Mouse (Mus musculus): ENCODE measurements around the gene Akap7. TPM values are rescaled to one million over a fixed set of nuclear protein-coding genes. Genes with fewer than 3 reads are reported as not detected.

Akap7 gene
- polyA plus RNA-seq, 1 experiment from 2014 or later: 23.6 TPM

- ATAC-seq (ENCODE audit: insufficient number of reproducible peaks, insufficient read depth, low FRiP score, low read depth): no peak
- 79% methylated on average over 9 of the region's 9 CpGs for WGBS
- H3K27ac ChIP-seq (ENCODE audit: low read length): peak overlapping the region; percentile 40; the same call in 1 of the 2 replicates
Observed at GRCm38 (mm10) chr10:25295836-25296235, 11.8 kb downstream of the Akap7 start.

GRCm38 (mm10) chr10:25294999-25295398 is 12.7 kb downstream of the Akap7 start:
- Histone ChIP-seq H3K27me3 (ENCODE audit: control insufficient read depth, insufficient read depth, low read length) (no peaks in the 10 kb centered on the region), H3K4me3 (ENCODE audit: low read depth, low read length) (no peak overlapping the region), H3K36me3 (ENCODE audit: control insufficient read depth, insufficient read depth, low read length) (no peaks in the 10 kb centered on the region), H3K27ac (ENCODE audit: low read length) (no peak overlapping the region), H3K4me1 (ENCODE audit: control insufficient read depth, insufficient read depth, low read length) (peaks cover 9% of the 10 kb centered on the region), H3K4me2 (replicated peaks; ENCODE audit: low read depth, low read length) (no peak overlapping the region), H3K9ac (replicated peaks; ENCODE audit: low read depth, low read length) (no peak overlapping the region), H3K9me3 (ENCODE audit: control insufficient read depth, low read depth, low read length) (no peaks in the 10 kb centered on the region)
- 76% methylated on average over 7 of the region's 7 CpGs for WGBS
- no peak for ATAC-seq (ENCODE audit: insufficient number of reproducible peaks, insufficient read depth, low FRiP score, low read depth)

More at GRCm38 (mm10) chr10:25295836-25296235, 11.8 kb downstream of the Akap7 start:
- no peak overlapping the region; the same call in 1 of the 2 replicates for H3K4me3 ChIP-seq (ENCODE audit: low read depth, low read length)
- H3K27me3 ChIP-seq (ENCODE audit: control insufficient read depth, insufficient read depth, low read length): no peaks in the 10 kb centered on the region
- no peak overlapping the region for H3K9ac ChIP-seq (replicated peaks; ENCODE audit: low read depth, low read length)
- H3K4me1 ChIP-seq (ENCODE audit: control insufficient read depth, insufficient read depth, low read length): peaks cover 9% of the 10 kb centered on the region
- H3K9me3 ChIP-seq (ENCODE audit: control insufficient read depth, low read depth, low read length): no peaks in the 10 kb centered on the region
- no peaks in the 10 kb centered on the region for H3K36me3 ChIP-seq (ENCODE audit: control insufficient read depth, insufficient read depth, low read length)
- H3K4me2 ChIP-seq (replicated peaks; ENCODE audit: low read depth, low read length): no peak overlapping the region

GRCm38 (mm10) chr10:25293796-25294195 is 13.9 kb downstream of the Akap7 start:
- H3K9ac ChIP-seq (replicated peaks; ENCODE audit: low read depth, low read length): no peak overlapping the region
- H3K27me3 ChIP-seq (ENCODE audit: control insufficient read depth, insufficient read depth, low read length): no peaks in the 10 kb centered on the region
- no peak for ATAC-seq (ENCODE audit: insufficient number of reproducible peaks, insufficient read depth, low FRiP score, low read depth)
- no peaks in the 10 kb centered on the region for H3K9me3 ChIP-seq (ENCODE audit: control insufficient read depth, low read depth, low read length)
- no peaks in the 10 kb centered on the region for H3K36me3 ChIP-seq (ENCODE audit: control insufficient read depth, insufficient read depth, low read length)
- peaks cover 9% of the 10 kb centered on the region for H3K4me1 ChIP-seq (ENCODE audit: control insufficient read depth, insufficient read depth, low read length)
- 90% methylated on average over 3 of the region's 3 CpGs for WGBS
- H3K4me2 ChIP-seq (replicated peaks; ENCODE audit: low read depth, low read length): no peak overlapping the region
- no peak overlapping the region for H3K27ac ChIP-seq (ENCODE audit: low read length)
- H3K4me3 ChIP-seq (ENCODE audit: low read depth, low read length): no peak overlapping the region

GRCm38 (mm10) chr10:25291053-25291452 is 16.6 kb downstream of the Akap7 start:
- H3K4me2 ChIP-seq (replicated peaks; ENCODE audit: low read depth, low read length): no peak overlapping the region
- no peak overlapping the region for H3K27ac ChIP-seq (ENCODE audit: low read length)
- WGBS: 70% methylated on average over 4 of the region's 4 CpGs
- no peaks in the 10 kb centered on the region for H3K27me3 ChIP-seq (ENCODE audit: control insufficient read depth, insufficient read depth, low read length)
- H3K4me3 ChIP-seq (ENCODE audit: low read depth, low read length): no peak overlapping the region
- H3K4me1 ChIP-seq (ENCODE audit: control insufficient read depth, insufficient read depth, low read length): 0 out of 2 replicates have a peak, but pooled peaks cover 2% of the 10 kb centered on the region
- no peaks in the 10 kb centered on the region for H3K9me3 ChIP-seq (ENCODE audit: control insufficient read depth, low read depth, low read length)
- ATAC-seq (ENCODE audit: insufficient number of reproducible peaks, insufficient read depth, low FRiP score, low read depth): no peak
- 0 out of 2 replicates have a peak, but pooled peaks cover 4% of the 10 kb centered on the region for H3K36me3 ChIP-seq (ENCODE audit: control insufficient read depth, insufficient read depth, low read length)
- H3K9ac ChIP-seq (replicated peaks; ENCODE audit: low read depth, low read length): no peak overlapping the region

- no peak overlapping the region for H3K9ac ChIP-seq (replicated peaks; ENCODE audit: low read depth, low read length)
- H3K36me3 ChIP-seq (ENCODE audit: control insufficient read depth, insufficient read depth, low read length): 0 out of 2 replicates have a peak, but pooled peaks cover 4% of the 10 kb centered on the region
- H3K4me3 ChIP-seq (ENCODE audit: low read depth, low read length): no peak overlapping the region
- H3K27ac ChIP-seq (ENCODE audit: low read length): no peak overlapping the region
- no peaks in the 10 kb centered on the region for H3K27me3 ChIP-seq (ENCODE audit: control insufficient read depth, insufficient read depth, low read length)
- 65% methylated on average over 11 of the region's 11 CpGs for WGBS
- H3K4me2 ChIP-seq (replicated peaks; ENCODE audit: low read depth, low read length): no peak overlapping the region
- no peaks in the 10 kb centered on the region for H3K4me1 ChIP-seq (ENCODE audit: control insufficient read depth, insufficient read depth, low read length)
- no peaks in the 10 kb centered on the region for H3K9me3 ChIP-seq (ENCODE audit: control insufficient read depth, low read depth, low read length)
- ATAC-seq (ENCODE audit: insufficient number of reproducible peaks, insufficient read depth, low FRiP score, low read depth): no peak
Observed at GRCm38 (mm10) chr10:25285100-25285811, 22.4 kb downstream of the Akap7 start.

GRCm38 (mm10) chr10:25284427-25285099 is 23.1 kb downstream of the Akap7 start:
- H3K27me3 ChIP-seq (ENCODE audit: control insufficient read depth, insufficient read depth, low read length): no peaks in the 10 kb centered on the region
- no peak overlapping the region for H3K9ac ChIP-seq (replicated peaks; ENCODE audit: low read depth, low read length)
- 0 out of 2 replicates have a peak, but pooled peaks cover 4% of the 10 kb centered on the region for H3K36me3 ChIP-seq (ENCODE audit: control insufficient read depth, insufficient read depth, low read length)
- no peak overlapping the region for H3K4me2 ChIP-seq (replicated peaks; ENCODE audit: low read depth, low read length)
- no peak overlapping the region for H3K27ac ChIP-seq (ENCODE audit: low read length)
- H3K4me3 ChIP-seq (ENCODE audit: low read depth, low read length): no peak overlapping the region
- H3K9me3 ChIP-seq (ENCODE audit: control insufficient read depth, low read depth, low read length): no peaks in the 10 kb centered on the region
- H3K4me1 ChIP-seq (ENCODE audit: control insufficient read depth, insufficient read depth, low read length): no peaks in the 10 kb centered on the region
- WGBS: 92% methylated on average over 8 of the region's 8 CpGs
- ATAC-seq (ENCODE audit: insufficient number of reproducible peaks, insufficient read depth, low FRiP score, low read depth): no peak

GRCm38 (mm10) chr10:25283397-25283796 is 24.3 kb downstream of the Akap7 start:
- 54% methylated on average over 7 of the region's 7 CpGs for WGBS
- H3K4me1 ChIP-seq (ENCODE audit: control insufficient read depth, insufficient read depth, low read length): no peaks in the 10 kb centered on the region
- H3K9ac ChIP-seq (replicated peaks; ENCODE audit: low read depth, low read length): no peak overlapping the region
- H3K27me3 ChIP-seq (ENCODE audit: control insufficient read depth, insufficient read depth, low read length): no peaks in the 10 kb centered on the region
- H3K4me2 ChIP-seq (replicated peaks; ENCODE audit: low read depth, low read length): no peak overlapping the region
- ATAC-seq (ENCODE audit: insufficient number of reproducible peaks, insufficient read depth, low FRiP score, low read depth): no peak
- no peak overlapping the region for H3K4me3 ChIP-seq (ENCODE audit: low read depth, low read length)
- H3K9me3 ChIP-seq (ENCODE audit: control insufficient read depth, low read depth, low read length): no peaks in the 10 kb centered on the region
- 0 out of 2 replicates have a peak, but pooled peaks cover under 1% of the 10 kb centered on the region for H3K36me3 ChIP-seq (ENCODE audit: control insufficient read depth, insufficient read depth, low read length)
- no peak overlapping the region for H3K27ac ChIP-seq (ENCODE audit: low read length)

- H3K4me1 ChIP-seq (ENCODE audit: control insufficient read depth, insufficient read depth, low read length): no peaks in the 10 kb centered on the region
- no peak overlapping the region for H3K4me3 ChIP-seq (ENCODE audit: low read depth, low read length)
- no peak overlapping the region for H3K4me2 ChIP-seq (replicated peaks; ENCODE audit: low read depth, low read length)
- no peaks in the 10 kb centered on the region for H3K36me3 ChIP-seq (ENCODE audit: control insufficient read depth, insufficient read depth, low read length)
- 77% methylated on average over 5 of the region's 5 CpGs for WGBS
- H3K9me3 ChIP-seq (ENCODE audit: control insufficient read depth, low read depth, low read length): no peaks in the 10 kb centered on the region
- H3K9ac ChIP-seq (replicated peaks; ENCODE audit: low read depth, low read length): no peak overlapping the region
- H3K27ac ChIP-seq (ENCODE audit: low read length): no peak overlapping the region
- ATAC-seq (ENCODE audit: insufficient number of reproducible peaks, insufficient read depth, low FRiP score, low read depth): no peak
- H3K27me3 ChIP-seq (ENCODE audit: control insufficient read depth, insufficient read depth, low read length): no peaks in the 10 kb centered on the region
Observed at GRCm38 (mm10) chr10:25280141-25280540, 27.5 kb downstream of the Akap7 start.

Data from stomach, embryonic 14.5 days (tissue).